Mouse (Mus musculus) spleen, adult 2 months (tissue): Measurements from ENCODE around the gene Nanos3.

ENCODE experiments used
- CTCF ChIP-seq: fragments of 200-500 bp; IDR thresholded peaks from 2 replicates; pipeline ENCODE4 v1.5.1; 2011; ENCODE audit warnings: mild to moderate bottlenecking, inconsistent platforms; ENCODE audit not compliant: insufficient read depth, insufficient read length, insufficient replicate concordance; ENCODE audit errors: extremely low read depth
- POLR2A ChIP-seq: fragments of 200-500 bp; IDR thresholded peaks from 2 replicates; pipeline ENCODE4 v1.6.1; 2011; ENCODE audit warnings: low read depth, low read length, inconsistent platforms

DNA sequence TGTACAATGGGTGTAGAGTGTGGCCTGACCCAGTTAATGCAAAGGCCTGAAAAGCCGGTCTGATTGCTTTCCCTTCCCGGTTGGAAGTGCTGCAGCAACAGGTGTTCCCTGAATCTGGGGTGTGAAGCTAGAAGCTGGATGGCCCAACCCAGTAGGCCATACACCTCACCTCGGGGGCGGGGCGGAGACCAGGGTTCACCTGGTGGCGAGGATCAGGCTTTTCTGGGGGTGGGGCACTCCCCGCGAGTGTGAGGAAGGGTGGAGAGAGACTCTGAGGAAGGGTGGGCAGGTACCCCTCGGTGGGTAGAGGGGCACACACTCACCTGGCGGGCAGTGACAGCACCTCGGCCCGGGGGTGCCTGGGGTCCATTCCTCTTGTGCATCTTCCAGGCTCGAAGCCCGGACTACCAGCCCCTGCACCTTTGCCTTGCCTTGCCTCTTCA is 37.7 kb downstream of the Nanos3 start:
- TF ChIP-seq POLR2A (no peak), CTCF (no peak)
